Mouse (Mus musculus): ENCODE measurements at regions not wholly inside any gene's neighbourhood (a gene's known extent, or its start where the extent isn't known, plus 50 kb on each side); places are given as distances from the start of the nearest gene placed in this dataset.

DNA sequence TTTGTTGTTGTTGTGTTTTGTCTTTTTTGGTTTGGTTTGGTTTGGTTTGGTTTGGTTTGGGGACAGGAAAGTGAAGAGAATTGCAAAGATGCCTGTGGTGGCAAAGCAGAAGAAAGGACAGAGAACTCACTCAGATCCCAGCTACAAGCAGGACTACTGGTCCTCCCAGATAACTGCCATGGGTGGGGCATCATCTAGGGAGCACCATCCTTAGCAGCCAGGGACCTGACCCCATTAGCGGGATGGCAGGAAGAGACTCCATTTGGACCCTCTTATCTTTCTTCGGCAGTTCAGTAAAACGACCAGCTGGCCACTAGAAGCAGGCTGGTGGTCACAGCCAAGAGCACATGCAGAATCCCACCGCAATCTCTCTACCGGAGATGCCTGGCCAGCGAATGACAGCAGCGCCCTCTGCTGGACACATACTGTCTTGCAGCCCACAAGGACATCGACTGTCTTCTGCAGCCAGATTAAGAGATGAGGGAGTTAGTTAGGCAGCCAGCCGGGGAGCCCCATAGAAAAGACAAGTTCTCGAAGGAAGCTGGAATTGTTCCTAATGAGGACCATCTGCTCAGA lies 119.8 kb downstream of the Gm9195 start:
- Histone ChIP-seq H3K4me2 (no peak overlapping the region), H3K4me1 (no peaks in the 10 kb centered on the region), H3K27me3 (no peaks in the 10 kb centered on the region; the same call in 1 of the 2 replicates), H3K36me3 (no peaks in the 10 kb centered on the region), H3K9me3 (no peaks in the 10 kb centered on the region), H3K27ac (no peak overlapping the region), H3K4me3 (no peak overlapping the region), H3K9ac (no peak overlapping the region)
- 9% methylated on average over 10 of the region's 10 CpGs for WGBS
- ATAC-seq (ENCODE audit: borderline replicate concordance, extremely low read depth, low FRiP score, low TSS enrichment): peak; percentile 23; the same call in 1 of the 2 replicates

DNA sequence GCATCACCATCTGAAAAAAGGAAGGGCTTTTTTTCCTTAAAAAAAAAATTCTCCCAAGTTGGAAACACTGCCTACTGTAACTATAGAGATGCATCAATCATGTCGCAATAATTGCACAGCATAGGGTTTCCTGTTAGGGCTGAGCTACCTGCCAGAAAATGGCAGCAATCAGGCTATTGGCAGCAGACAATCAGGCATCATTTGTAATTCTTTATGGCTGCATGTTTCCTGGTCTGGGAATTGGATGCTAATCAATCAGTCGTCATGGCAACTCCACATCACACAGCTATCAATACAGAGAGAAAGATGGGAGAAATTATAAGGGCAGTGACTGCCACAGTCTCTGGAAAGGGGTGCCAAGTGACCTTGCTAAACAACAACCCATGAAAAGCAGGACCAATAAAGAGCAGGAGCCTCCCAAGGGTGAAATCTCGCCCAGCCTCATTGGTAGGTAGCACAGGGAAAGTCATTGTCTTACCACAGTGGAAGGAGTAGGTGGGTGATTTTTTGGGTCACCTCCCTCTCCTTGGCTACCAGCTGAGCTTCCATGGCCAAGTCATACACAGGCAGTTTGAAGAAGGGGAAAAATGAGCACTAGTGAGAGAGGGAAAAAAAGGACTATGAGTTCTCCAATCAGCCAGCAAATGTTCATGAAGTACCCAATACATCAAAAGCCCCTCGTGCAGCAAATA lies 130.7 kb downstream of the Gm9195 start:
- ATAC-seq (ENCODE audit: borderline replicate concordance, extremely low read depth, low FRiP score, low TSS enrichment): no peak
- H3K9me3 ChIP-seq: no peaks in the 10 kb centered on the region
- no peak overlapping the region for H3K9ac ChIP-seq
- WGBS: 80% methylated on average over 4 of the region's 4 CpGs
- H3K4me2 ChIP-seq: no peak overlapping the region
- no peak overlapping the region for H3K4me3 ChIP-seq
- no peak overlapping the region for H3K27ac ChIP-seq
- no peaks in the 10 kb centered on the region for H3K27me3 ChIP-seq
- no peaks in the 10 kb centered on the region for H3K36me3 ChIP-seq
- H3K4me1 ChIP-seq: no peaks in the 10 kb centered on the region

DNA sequence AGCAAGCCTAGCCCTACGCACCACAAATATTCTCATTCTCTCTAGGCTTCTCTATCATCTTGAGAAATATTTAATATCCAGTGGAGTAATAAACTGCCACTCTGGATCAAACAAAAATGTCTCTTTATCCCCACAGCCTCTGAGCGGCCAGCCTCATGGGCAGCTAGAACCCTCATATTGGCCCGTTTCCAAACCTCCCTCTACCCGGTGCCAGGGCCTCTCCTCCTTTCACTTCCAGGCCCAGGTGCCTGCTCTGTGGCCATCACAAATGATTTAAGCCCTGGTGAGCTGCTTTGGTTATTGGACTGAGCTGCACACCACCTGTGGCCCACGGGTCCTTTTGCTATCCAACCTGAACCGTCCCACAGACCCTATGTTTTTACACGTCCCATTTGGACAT lies 131.5 kb downstream of the Gm9195 start:
- no peaks in the 10 kb centered on the region for H3K36me3 ChIP-seq
- no peaks in the 10 kb centered on the region for H3K27me3 ChIP-seq
- no peaks in the 10 kb centered on the region for H3K9me3 ChIP-seq
- no peak for ATAC-seq (ENCODE audit: borderline replicate concordance, extremely low read depth, low FRiP score, low TSS enrichment)
- H3K4me2 ChIP-seq: no peak overlapping the region
- no peaks in the 10 kb centered on the region for H3K4me1 ChIP-seq
- no peak overlapping the region for H3K27ac ChIP-seq
- no peak overlapping the region for H3K4me3 ChIP-seq
- H3K9ac ChIP-seq: no peak overlapping the region
- 69% methylated on average over 7 of the region's 7 CpGs for WGBS

DNA sequence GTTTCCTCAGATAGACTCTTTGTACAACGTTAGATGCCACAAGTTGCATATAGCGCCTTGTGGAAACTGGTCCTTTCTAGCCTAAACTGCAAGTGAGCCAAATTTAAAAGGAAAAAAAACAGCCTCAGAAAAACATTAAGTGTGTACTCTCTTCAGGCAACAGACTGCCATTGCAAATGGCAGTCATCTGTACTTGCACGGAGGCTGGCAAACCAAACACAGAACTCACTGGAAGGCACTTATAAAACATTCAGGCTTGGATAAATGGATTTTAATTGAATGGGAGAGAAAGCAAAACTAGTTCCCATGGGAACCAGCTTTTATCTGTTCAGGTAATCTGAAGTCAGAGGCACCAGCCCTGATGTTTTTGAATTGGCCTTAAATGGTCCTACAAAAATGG lies 133.7 kb downstream of the Gm9195 start:
- H3K9ac ChIP-seq: no peak overlapping the region

DNA sequence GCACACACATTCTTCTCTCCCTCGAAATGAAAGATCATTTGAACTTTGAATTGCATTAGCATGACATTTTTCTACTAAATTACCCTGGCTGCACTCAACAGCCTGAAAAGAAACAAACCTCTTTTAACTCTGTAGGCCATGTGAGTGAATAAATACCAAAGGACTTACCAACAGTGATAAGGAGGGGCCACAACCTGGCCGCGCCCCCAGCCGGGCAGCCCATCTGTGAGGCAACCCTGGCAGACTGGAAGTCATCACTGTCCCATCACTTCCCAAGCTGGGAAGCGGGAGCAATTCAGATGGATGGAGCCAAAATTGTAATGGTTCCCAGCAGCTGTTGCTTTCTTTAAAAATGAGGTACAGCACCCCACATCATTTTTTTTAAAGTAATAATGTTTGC lies 149.5 kb downstream of the Gm9195 start:
- H3K27me3 ChIP-seq: no peaks in the 10 kb centered on the region
- WGBS: 30% methylated on average over 5 of the region's 5 CpGs

More for the DNA sequence above, 133.7 kb downstream of the Gm9195 start:
- no peaks in the 10 kb centered on the region for H3K9me3 ChIP-seq
- H3K4me2 ChIP-seq: no peak overlapping the region
- no peak overlapping the region for H3K4me3 ChIP-seq
- H3K36me3 ChIP-seq: no peaks in the 10 kb centered on the region
- no peak for ATAC-seq (ENCODE audit: borderline replicate concordance, extremely low read depth, low FRiP score, low TSS enrichment)
- no peaks in the 10 kb centered on the region for H3K27me3 ChIP-seq
- H3K4me1 ChIP-seq: no peaks in the 10 kb centered on the region
- WGBS: 79% methylated on average over 3 of the region's 3 CpGs
- no peak overlapping the region for H3K27ac ChIP-seq

DNA sequence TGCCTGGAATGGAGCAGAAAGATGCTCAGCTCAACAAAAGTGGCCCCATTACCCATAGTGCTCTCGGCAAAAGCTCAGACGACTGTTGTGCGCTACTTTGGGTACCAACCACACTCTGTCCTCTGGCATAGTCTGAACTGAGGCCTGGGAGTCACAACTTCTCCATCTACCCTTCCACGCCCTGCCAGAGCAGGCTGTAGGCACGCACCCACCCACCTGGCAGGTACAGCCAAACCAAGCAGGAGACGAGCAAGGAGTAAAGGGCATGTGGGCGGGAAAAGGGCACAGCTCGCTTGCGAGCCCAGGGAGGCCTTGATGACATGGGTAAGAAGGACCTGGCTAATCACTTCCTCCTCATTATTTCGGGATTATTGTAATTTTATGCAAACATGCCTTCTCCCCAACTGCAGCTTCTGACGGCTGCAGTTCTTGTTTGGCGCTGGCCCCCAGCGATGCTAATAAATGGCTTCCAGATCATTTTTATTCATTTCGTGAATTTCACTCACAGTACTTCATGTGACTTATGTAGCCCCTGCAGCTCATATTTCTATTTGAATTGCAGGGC lies 150.0 kb downstream of the Gm9195 start:
- ATAC-seq (ENCODE audit: borderline replicate concordance, extremely low read depth, low FRiP score, low TSS enrichment): no peak
- H3K27ac ChIP-seq: peak overlapping the region; percentile 33
- 0 out of 2 replicates have a peak, but pooled peaks cover 10% of the 10 kb centered on the region for H3K4me1 ChIP-seq
- no peak overlapping the region for H3K4me3 ChIP-seq
- no peaks in the 10 kb centered on the region for H3K9me3 ChIP-seq
- no peaks in the 10 kb centered on the region for H3K27me3 ChIP-seq
- peak overlapping the region; percentile 16; the same call in 1 of the 2 replicates for H3K4me2 ChIP-seq
- H3K9ac ChIP-seq: no peak overlapping the region
- no peaks in the 10 kb centered on the region for H3K36me3 ChIP-seq
- WGBS: 45% methylated on average over 14 of the region's 14 CpGs

More for the DNA sequence above, 149.5 kb downstream of the Gm9195 start:
- no peaks in the 10 kb centered on the region for H3K36me3 ChIP-seq
- peak overlapping the region; percentile 16; the same call in 1 of the 2 replicates for H3K4me2 ChIP-seq
- H3K4me3 ChIP-seq: no peak overlapping the region
- no peaks in the 10 kb centered on the region for H3K9me3 ChIP-seq
- H3K27ac ChIP-seq: peak overlapping the region; percentile 33
- 0 out of 2 replicates have a peak, but pooled peaks cover 10% of the 10 kb centered on the region for H3K4me1 ChIP-seq
- no peak for ATAC-seq (ENCODE audit: borderline replicate concordance, extremely low read depth, low FRiP score, low TSS enrichment)
- no peak overlapping the region for H3K9ac ChIP-seq

DNA sequence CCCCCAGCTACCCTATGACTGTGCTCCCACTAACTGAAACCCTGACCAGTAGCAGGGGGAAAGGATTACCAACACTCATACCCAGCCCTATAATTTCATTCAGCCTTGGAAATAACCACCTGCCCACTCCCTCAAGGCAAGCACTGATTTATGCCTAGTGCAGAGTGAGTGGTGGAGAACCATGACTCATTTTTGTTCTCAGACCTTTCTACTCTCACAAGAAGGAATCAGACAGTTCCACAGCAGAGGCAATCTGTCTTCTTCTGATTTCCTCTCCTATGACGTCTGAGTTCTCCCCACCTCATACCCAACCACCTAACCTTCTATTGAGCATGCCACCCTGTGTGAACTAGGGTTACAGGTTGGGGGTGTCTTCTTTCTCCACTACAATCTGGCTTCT lies 153.6 kb downstream of the Gm9195 start:
- H3K4me2 ChIP-seq: no peak overlapping the region
- H3K4me1 ChIP-seq: 0 out of 2 replicates have a peak, but pooled peaks cover 10% of the 10 kb centered on the region
- no peak for ATAC-seq (ENCODE audit: borderline replicate concordance, extremely low read depth, low FRiP score, low TSS enrichment)
- H3K4me3 ChIP-seq: no peak overlapping the region
- H3K36me3 ChIP-seq: no peaks in the 10 kb centered on the region
- H3K9me3 ChIP-seq: no peaks in the 10 kb centered on the region
- H3K9ac ChIP-seq: no peak overlapping the region
- 47% methylated on average over 1 of the region's 1 CpGs for WGBS
- no peak overlapping the region for H3K27ac ChIP-seq
- no peaks in the 10 kb centered on the region for H3K27me3 ChIP-seq

DNA sequence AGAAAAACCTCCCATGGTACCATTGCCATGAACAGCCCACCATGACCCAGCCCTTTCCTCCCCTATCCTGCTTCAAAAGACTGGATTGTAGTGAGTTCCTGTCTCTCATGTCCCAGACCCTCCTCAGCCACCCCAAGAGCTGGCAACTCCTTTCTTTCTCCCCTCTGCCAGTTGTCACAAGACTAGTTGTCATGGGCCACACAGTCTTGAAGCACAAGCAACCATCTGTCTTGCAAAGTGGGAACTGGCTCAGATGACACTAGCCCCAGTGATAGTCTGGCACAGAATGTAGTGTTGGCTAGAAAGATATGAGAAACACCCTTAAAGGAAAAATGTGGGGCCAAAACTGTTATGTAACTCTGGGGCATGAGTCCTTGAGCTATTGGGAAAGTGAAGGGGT lies 187.8 kb downstream of the Gm9195 start:
- Histone ChIP-seq H3K27ac (no peak overlapping the region), H3K36me3 (no peaks in the 10 kb centered on the region), H3K4me1 (no peaks in the 10 kb centered on the region), H3K9me3 (no peaks in the 10 kb centered on the region), H3K9ac (no peak overlapping the region), H3K4me2 (no peak overlapping the region), H3K27me3 (no peaks in the 10 kb centered on the region), H3K4me3 (no peak overlapping the region)
- no peak for ATAC-seq (ENCODE audit: borderline replicate concordance, extremely low read depth, low FRiP score, low TSS enrichment)

DNA sequence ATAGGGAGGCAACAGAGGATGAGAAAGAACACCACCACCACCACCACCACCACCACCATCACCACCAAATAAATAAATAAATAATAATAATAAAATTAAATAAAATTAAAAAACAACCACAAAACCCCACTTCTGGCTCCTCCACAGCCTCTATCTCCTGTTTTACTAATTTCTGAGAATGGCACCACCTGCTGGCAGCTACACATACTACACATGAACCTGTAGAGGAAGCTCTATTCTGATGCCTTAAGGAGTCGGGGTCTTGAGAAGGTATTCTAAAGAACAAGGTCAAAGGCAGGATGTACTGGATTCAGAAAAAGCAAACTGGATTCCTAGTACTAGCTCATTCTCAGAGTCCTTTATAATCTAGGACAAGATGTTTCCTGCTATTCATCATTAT lies 191.6 kb downstream of the Gm9195 start:
- Histone ChIP-seq H3K36me3 (no peaks in the 10 kb centered on the region), H3K9ac (no peak overlapping the region), H3K4me2 (no peak overlapping the region), H3K27ac (no peak overlapping the region), H3K27me3 (no peaks in the 10 kb centered on the region), H3K4me1 (no peaks in the 10 kb centered on the region), H3K4me3 (no peak overlapping the region), H3K9me3 (no peaks in the 10 kb centered on the region)
- 67% methylated on average over 1 of the region's 1 CpGs for WGBS
- ATAC-seq (ENCODE audit: borderline replicate concordance, extremely low read depth, low FRiP score, low TSS enrichment): no peak

DNA sequence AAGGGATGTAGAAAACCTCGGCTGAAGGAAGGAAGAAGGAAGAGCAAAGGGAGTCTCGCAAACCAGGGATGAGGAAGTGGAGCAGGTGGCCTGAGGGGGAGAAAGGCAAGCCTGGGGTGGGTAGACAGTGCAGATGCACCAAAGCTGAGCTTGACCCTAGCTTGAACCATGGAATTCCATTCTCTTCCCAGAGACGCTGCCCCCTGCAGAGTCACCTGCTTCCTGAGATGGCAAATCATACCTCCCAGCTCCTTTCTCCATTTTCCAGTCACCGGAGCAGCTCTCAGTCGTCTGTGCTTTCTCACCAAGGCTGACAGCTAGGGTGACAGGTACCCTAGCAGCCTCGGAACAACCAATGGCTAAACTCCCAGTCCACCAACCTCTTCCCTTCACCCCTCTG lies 197.0 kb downstream of the Gm9195 start:
- H3K27ac ChIP-seq: no peak overlapping the region
- H3K27me3 ChIP-seq: peaks cover 7% of the 10 kb centered on the region; the same call in 1 of the 2 replicates
- no peak overlapping the region for H3K9ac ChIP-seq
- ATAC-seq (ENCODE audit: borderline replicate concordance, extremely low read depth, low FRiP score, low TSS enrichment): no peak
- 24% methylated on average over 6 of the region's 6 CpGs for WGBS
- no peak overlapping the region for H3K4me2 ChIP-seq
- no peaks in the 10 kb centered on the region for H3K36me3 ChIP-seq
- H3K4me3 ChIP-seq: no peak overlapping the region
- no peaks in the 10 kb centered on the region for H3K9me3 ChIP-seq
- H3K4me1 ChIP-seq: peaks cover 9% of the 10 kb centered on the region; the same call in 1 of the 2 replicates

DNA sequence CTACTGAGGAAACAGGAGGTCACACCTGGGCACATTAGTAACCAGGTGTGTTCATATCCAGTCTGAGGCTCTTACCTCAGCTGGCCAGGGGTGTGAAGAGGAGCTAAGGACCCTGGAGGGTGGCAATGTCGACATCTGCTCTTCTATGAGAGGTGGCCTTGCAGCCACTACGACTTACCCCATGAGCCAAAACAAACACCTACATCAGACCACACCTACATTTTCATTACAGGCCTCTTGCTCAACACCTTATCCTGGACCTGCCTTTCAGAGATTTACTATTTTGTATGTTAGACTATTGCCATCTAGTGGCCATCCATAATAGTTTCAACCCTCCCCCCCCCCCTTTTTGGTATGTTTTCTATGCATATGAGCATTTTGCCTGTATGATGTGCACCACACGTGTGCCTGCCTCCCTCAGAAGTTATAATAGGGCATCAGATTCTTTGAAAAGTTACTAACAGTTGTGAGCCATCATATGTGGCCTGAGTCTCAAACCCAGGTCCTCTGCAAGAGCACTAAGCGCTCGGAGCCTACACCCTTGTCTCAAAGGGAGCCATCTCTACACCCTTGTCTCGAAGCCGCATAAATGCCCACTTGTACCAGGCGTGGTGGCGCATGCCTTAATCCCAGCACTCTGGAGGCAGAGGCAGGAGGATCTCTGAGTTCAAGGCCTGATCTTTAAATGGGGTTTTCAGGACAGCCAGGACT lies 197.8 kb downstream of the Gm9195 start:
- peaks cover 9% of the 10 kb centered on the region; the same call in 1 of the 2 replicates for H3K4me1 ChIP-seq
- H3K4me2 ChIP-seq: no peak overlapping the region
- no peak overlapping the region for H3K4me3 ChIP-seq
- 62% methylated on average over 9 of the region's 9 CpGs for WGBS
- peak; percentile 75 for ATAC-seq (ENCODE audit: borderline replicate concordance, extremely low read depth, low FRiP score, low TSS enrichment)
- no peaks in the 10 kb centered on the region for H3K36me3 ChIP-seq
- H3K9ac ChIP-seq: no peak overlapping the region
- H3K27ac ChIP-seq: 0 out of 2 replicates have a peak overlapping the region, but pooled peaks have one; percentile 47
- no peaks in the 10 kb centered on the region for H3K9me3 ChIP-seq
- peaks cover 7% of the 10 kb centered on the region; the same call in 1 of the 2 replicates for H3K27me3 ChIP-seq
